Mouse (Mus musculus) heart, adult 2 months (tissue): ENCODE results near the gene Mettl25. TPM values are rescaled to one million over a fixed set of nuclear protein-coding genes. Genes with fewer than 3 reads are reported as not detected.

ENCODE experiments used
- DNase-seq, 2 experiments: peaks; one replicate each; pipeline ENCODE4 v3.0.0; 2021
- H3K27ac ChIP-seq: fragments of 200-600 bp; 2 replicates; pipeline ENCODE4 v1.8.1; 2022
- H3K27me3 ChIP-seq: fragments of 200-500 bp; 2 replicates; pipeline ENCODE4 v1.6.1; 2012; ENCODE audit warnings: mild to moderate bottlenecking, low read length, inconsistent platforms, mixed read lengths; ENCODE audit not compliant: control insufficient read depth, insufficient read depth
- H3K36me3 ChIP-seq: fragments of 200-500 bp; 2 replicates; pipeline ENCODE4 v1.6.1; 2012; ENCODE audit warnings: low read length, inconsistent platforms; ENCODE audit not compliant: control insufficient read depth, insufficient read depth
- H3K4me1 ChIP-seq: fragments of 200-500 bp; 2 replicates; pipeline ENCODE4 v1.6.1; 2011; ENCODE audit warnings: low read length; ENCODE audit not compliant: control insufficient read depth, insufficient read depth
- H3K4me3 ChIP-seq: fragments of 200-600 bp; 2 replicates; pipeline ENCODE4 v1.8.1; 2022
- H3K79me2 ChIP-seq: fragments of 200-500 bp; replicated peaks from 2 replicates; pipeline ENCODE4 v1.6.1; 2012; ENCODE audit warnings: mild to moderate bottlenecking, inconsistent platforms, low read length, moderate library complexity, mixed read lengths; ENCODE audit not compliant: control insufficient read depth, insufficient read depth
- H3K9ac ChIP-seq: fragments of 200-500 bp; 2 replicates; pipeline ENCODE4 v1.6.1; 2012; ENCODE audit warnings: low read depth, mild to moderate bottlenecking, control low read depth, inconsistent platforms, low read length, mixed read lengths
- CTCF ChIP-seq: fragments of 200-600 bp; IDR thresholded peaks from 2 replicates; pipeline ENCODE4 v1.8.1; 2022; ENCODE audit warnings: antibody characterized with exemption, mild to moderate bottlenecking, moderate library complexity
- EP300 ChIP-seq: fragments of 200-500 bp; IDR thresholded peaks from 2 replicates; pipeline ENCODE4 v1.6.1; 2011; ENCODE audit warnings: low read depth, low read length, control low read depth; ENCODE audit not compliant: insufficient read depth
- POLR2A ChIP-seq: fragments of 200-500 bp; IDR thresholded peaks from 2 replicates; pipeline ENCODE4 v1.6.1; 2011; ENCODE audit warnings: mild to moderate bottlenecking, low read depth, low read length, control low read depth; ENCODE audit not compliant: insufficient read depth
- WGBS: fragments of 180-500 bp; shearing (Covaris S2); methylation state at CpG from one replicate; pipeline ENCODE4 v1.1.7; 2018; 5-methylcytosine and 5-hydroxymethylcytosine counted together
- intact Hi-C: fragments of 180-260 bp; cut with DNase I; formaldehyde crosslinking; loops from one replicate; pipeline ENCODE4 v1.15.1; 2025
- polyA plus RNA-seq: library from polyadenylated mRNA; depleted of rRNA; stranded (reverse); fragments of >200 nt; gene quantifications from 2 replicates; pipeline ENCODE4 v1.2.3, GENCODE M21; 2012
- total RNA-seq, 2 experiments: library from RNA; stranded (reverse); gene quantifications; 2 replicates each; pipeline ENCODE4 v1.2.3; 2021

The Mettl25 gene
- total and polyA plus RNA-seq, 3 experiments: 2.0 to 4.2 (median 3.9) TPM

GRCm38 (mm10) chr10:105741736-105742135 is 99.4 kb downstream of the Mettl25 start:
- H3K27ac ChIP-seq: no peak overlapping the region
- TF ChIP-seq POLR2A (no peak), EP300 (no peak), CTCF (no peak)
- WGBS: 70% methylated on average over 6 of the region's 6 CpGs
- no peaks in the 10 kb centered on the region for H3K36me3 ChIP-seq
- H3K4me1 ChIP-seq: no peaks in the 10 kb centered on the region
- no peaks in the 10 kb centered on the region for H3K79me2 ChIP-seq
- H3K9ac ChIP-seq: no peak overlapping the region
- intact Hi-C loops: no loop called here
- no peak overlapping the region for H3K4me3 ChIP-seq
- DNase-seq: no peak
- no peaks in the 10 kb centered on the region for H3K27me3 ChIP-seq

GRCm38 (mm10) chr10:105738942-105739341 is 102.2 kb downstream of the Mettl25 start:
- H3K9ac ChIP-seq: no peak overlapping the region
- no peaks in the 10 kb centered on the region for H3K4me1 ChIP-seq
- H3K27ac ChIP-seq: no peak overlapping the region
- no peak for DNase-seq
- no peaks in the 10 kb centered on the region for H3K36me3 ChIP-seq
- TF ChIP-seq EP300 (no peak), POLR2A (no peak), CTCF (no peak)
- H3K27me3 ChIP-seq: no peaks in the 10 kb centered on the region
- WGBS: 58% methylated on average over 5 of the region's 5 CpGs
- intact Hi-C loops: no loop called here
- no peaks in the 10 kb centered on the region for H3K79me2 ChIP-seq
- no peak overlapping the region for H3K4me3 ChIP-seq

- H3K9ac ChIP-seq: no peak overlapping the region
- H3K79me2 ChIP-seq: no peaks in the 10 kb centered on the region
- no peaks in the 10 kb centered on the region for H3K36me3 ChIP-seq
- intact Hi-C loops: no loop called here
- no peak overlapping the region for H3K4me3 ChIP-seq
- no peak for DNase-seq
- 77% methylated on average over 2 of the region's 2 CpGs for WGBS
- no peak overlapping the region for H3K27ac ChIP-seq
- TF ChIP-seq EP300: no peak
- TF ChIP-seq POLR2A: no peak
- TF ChIP-seq CTCF: no peak
- no peaks in the 10 kb centered on the region for H3K27me3 ChIP-seq
- no peaks in the 10 kb centered on the region for H3K4me1 ChIP-seq
These were observed 113.4 kb downstream of the Mettl25 start for GRCm38 (mm10) chr10:105727798-105728197.

- H3K79me2 ChIP-seq: no peaks in the 10 kb centered on the region
- no peak overlapping the region for H3K27ac ChIP-seq
- no peak overlapping the region for H3K9ac ChIP-seq
- intact Hi-C loops: no loop called here
- WGBS: 72% methylated on average over 6 of the region's 6 CpGs
- TF ChIP-seq POLR2A (no peak), EP300 (no peak), CTCF (no peak)
- no peaks in the 10 kb centered on the region for H3K27me3 ChIP-seq
- DNase-seq: no peak
- H3K4me3 ChIP-seq: no peak overlapping the region
- no peaks in the 10 kb centered on the region for H3K4me1 ChIP-seq
- H3K36me3 ChIP-seq: no peaks in the 10 kb centered on the region
These were observed 113.8 kb downstream of the Mettl25 start for GRCm38 (mm10) chr10:105727353-105727752.

- Histone ChIP-seq H3K9ac (no peak overlapping the region), H3K79me2 (no peaks in the 10 kb centered on the region), H3K4me3 (no peak overlapping the region), H3K4me1 (no peaks in the 10 kb centered on the region), H3K27me3 (no peaks in the 10 kb centered on the region), H3K27ac (no peak overlapping the region), H3K36me3 (no peaks in the 10 kb centered on the region)
- DNase-seq: no peak
- intact Hi-C loops: loop anchor here (10.0 kb wide), 1 partner anchor 1730 kb away; no protein-coding TSS in a partner anchor
- peak; percentile 93 for TF ChIP-seq CTCF
- TF ChIP-seq EP300: no peak
- no peak for TF ChIP-seq POLR2A
- WGBS: 4% methylated on average over 6 of the region's 6 CpGs
These were observed 126.3 kb downstream of the Mettl25 start for GRCm38 (mm10) chr10:105714844-105715243.

- no peak overlapping the region for H3K27ac ChIP-seq
- no peaks in the 10 kb centered on the region for H3K27me3 ChIP-seq
- H3K4me3 ChIP-seq: no peak overlapping the region
- no peak overlapping the region for H3K9ac ChIP-seq
- WGBS: 67% methylated on average over 4 of the region's 4 CpGs
- TF ChIP-seq POLR2A: no peak
- TF ChIP-seq EP300: no peak
- TF ChIP-seq CTCF: no peak
- H3K4me1 ChIP-seq: no peaks in the 10 kb centered on the region
- DNase-seq: no peak
- no peaks in the 10 kb centered on the region for H3K79me2 ChIP-seq
- intact Hi-C loops: loop anchor here (10.0 kb wide), 1 partner anchor 1730 kb away; no protein-coding TSS in a partner anchor
- H3K36me3 ChIP-seq: no peaks in the 10 kb centered on the region
These were observed 126.8 kb downstream of the Mettl25 start for GRCm38 (mm10) chr10:105714366-105714765.
